Mouse (Mus musculus): ENCODE results near the gene 4933430I17Rik.
A peak's percentile ranks its signal among the peaks of the same experiment; 100 is the strongest.

4933430I17Rik gene

DNA sequence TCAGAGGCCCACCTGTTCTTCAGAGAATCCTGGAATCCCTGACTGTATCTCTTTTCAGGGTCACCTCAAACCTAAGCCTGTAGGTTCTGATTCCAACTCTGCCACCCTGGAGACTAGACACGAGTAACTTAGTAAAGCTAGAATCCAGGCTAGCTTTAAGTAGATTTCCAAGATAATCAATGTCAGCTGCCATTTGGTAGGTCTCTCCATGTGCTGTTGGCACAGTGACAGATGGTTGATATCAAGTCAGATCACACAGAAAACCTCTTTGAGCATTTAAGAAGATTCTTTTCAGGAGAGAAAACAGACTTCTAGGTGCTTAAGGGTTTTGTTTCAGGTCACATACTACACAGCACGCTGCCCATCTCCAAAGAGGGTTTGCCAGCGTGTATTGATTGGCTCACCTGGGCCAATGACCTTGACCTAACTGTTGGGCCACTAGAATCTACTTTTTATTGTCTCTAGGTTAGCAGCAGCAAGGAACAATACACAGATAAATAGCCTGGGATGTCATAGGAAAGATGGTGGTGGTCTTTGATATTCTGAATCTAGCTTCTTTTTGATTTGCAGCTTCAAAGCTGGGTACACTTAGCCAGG is 21.7 kb upstream of the 4933430I17Rik start, which contains the start of gene Hdhd3:
Hdhd3 (minus strand) TSS at position 94 of the 597 bp plus-strand sequence.
- DNase-seq (ENCODE audit: low read depth, low spot score), result peak; percentile 13

DNA sequence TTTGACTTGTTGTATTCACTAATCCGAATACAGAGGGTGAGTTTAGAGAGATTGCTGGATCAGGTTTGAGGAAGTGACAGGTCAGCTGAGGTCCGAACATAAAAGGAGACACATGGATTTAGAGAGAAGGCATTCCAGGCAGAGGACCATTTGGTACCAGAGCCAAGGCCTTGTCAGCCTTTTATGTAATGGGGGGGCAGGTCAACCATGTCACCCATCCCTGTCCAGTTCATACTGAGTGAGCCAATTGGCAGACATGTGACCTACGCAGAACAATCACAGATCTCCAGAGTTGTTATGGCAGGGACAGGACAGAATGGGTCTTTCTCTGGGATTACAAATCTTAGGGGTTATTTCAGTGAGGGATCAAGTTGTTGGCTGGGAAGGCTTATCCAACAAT is 19.2 kb upstream of the 4933430I17Rik start:
- no peak for DNase-seq (ENCODE audit: low read depth, low spot score)

DNA sequence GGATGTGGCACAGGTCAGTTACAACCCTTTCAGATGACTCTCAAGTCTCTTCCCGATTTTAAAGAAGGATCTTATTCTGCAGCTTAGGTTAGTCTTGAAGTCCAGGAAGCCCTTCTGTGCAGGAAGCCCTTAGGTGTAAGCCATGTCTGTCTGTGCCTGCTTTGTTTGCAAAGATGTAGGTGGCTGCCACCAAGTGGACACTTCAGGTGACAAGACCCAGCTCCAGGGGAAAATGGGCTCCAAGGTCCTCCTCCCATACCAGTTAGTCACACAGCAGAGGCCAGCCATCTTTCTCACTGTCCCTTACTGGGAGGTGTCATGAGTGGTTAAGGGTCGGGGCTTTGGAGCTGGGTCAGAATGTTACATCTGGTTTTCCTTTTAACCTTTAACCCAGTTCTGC is 18.4 kb upstream of the 4933430I17Rik start:
- DNase-seq (ENCODE audit: low read depth, low spot score), result peak; percentile 81

DNA sequence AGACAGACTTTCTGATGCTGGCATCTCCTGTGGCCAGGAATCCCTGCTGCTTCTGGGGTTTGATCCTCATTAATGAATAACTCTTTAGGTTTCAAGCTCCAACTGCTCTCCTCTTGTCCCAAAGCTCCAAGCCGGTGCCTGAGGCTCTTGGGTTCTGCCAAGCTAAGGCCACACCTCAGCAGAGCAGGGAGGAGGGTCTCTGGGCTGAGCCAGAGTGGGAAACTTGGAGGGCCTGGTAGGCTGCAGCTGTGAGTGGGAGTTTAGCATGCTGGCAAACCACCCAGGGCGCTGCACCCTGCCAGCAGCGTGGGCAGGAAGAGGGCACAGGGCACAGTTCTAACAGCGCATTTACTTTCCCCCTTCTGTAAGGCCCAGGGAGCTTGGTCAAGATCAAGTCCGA is 16.3 kb upstream of the 4933430I17Rik start:
- no peak for DNase-seq (ENCODE audit: low read depth, low spot score)

DNA sequence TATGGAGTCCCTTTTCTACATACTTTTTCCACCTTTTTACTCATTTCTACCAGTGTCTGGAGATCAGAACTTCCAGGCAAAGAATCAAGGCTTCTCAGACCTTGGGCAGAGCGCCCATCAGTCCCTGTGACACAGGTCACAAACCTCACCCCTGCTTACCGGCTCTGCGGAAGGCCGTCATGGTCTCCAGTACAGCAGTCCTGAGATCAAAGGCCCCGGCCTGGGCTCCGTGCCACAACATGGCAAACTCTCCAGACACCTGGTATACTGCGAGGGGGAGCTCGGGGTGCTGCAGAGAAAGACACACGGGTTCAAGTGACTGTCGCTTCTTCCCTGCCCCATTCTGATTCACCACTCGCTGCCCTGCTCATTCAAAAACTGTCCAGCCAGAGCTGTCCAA is 15.2 kb upstream of the 4933430I17Rik start:
- no peak for DNase-seq (ENCODE audit: low read depth, low spot score)

DNA sequence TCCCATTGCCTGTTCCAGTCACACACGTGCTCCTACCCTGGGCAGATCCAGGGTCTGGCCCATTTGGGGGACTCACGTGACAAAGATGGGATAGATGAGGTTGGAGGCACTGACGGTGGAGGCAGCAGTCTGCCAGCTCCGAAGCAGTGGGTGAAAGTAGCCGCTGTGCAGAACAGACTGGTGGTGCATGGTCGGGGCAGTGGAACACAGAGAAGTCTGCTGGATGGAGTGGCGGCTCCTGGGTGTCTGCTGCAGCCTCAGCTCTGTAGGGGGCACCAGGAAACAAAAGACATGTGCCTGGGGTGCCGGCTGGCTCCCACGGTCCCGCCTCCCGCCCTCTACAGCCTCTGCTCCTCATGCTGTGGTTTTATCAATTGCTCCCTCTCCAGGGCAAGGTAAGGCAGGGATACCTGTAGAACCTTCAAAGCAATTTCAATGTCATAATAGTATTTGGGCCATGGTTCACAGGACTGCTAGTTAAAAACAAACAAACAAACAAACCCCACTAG is 11.1 kb upstream of the 4933430I17Rik start:
- DNase-seq (ENCODE audit: low read depth, low spot score), result peak; percentile 30

DNA sequence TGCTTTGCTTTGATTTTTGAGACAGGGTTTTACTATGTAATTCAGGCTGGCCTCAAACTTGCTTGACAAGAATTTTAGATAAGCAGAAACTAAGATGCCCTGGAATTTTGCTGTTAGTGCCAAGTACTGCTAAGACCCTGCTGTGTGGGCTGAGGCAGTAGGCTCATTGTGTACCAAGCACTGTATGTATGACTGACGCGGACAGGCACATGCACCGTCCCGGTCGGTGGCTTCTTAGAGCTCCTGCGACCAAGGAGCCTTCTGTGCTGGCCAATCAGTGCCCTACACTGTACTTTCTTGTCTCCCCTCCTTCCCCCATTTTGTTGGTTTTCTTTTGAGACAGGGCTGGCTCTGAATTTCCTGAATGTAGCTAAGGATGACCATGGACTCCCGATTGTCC is 10.2 kb upstream of the 4933430I17Rik start:
- DNase-seq (ENCODE audit: low read depth, low spot score), result peak; percentile 11

DNA sequence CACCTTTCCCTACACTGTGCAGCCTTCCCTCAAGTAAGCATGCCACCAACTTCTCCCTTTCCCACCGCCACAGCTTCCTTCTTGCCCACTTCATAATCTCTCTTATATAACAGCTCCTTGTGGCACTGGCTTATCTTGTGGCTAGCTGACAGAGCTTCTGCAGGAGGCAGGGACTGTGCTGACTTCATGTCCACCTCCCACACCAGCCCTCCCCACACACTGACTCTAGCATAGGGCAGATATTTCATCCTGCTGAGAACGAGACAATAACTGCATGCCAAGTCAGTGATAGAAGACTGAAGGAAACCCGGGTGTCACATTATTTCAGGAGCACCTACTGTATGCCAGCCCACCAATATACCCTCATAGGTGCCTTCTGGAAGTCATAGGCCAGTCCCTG is 9.7 kb upstream of the 4933430I17Rik start:
- DNase-seq (ENCODE audit: low read depth, low spot score), result peak; percentile 9

DNA sequence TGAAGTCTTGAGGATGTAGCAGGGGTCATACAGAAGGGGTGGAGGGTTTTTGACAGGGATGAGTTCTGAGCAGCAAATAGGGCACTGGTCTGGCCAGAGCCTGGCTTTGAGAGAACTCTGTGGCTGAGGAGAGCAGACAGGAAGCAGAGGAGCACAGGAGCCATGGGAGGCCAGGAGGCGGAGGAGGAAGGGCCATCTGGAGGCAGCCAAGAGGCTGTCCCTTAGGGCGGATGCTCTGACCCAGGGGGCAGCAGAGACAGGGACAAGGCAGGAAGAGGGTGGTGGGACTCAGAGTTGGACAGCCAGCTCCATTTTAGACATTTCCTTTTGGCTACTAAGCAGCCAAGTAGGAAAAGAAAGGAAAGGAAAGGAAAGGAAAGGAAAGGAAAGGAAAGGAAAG is 9.1 kb upstream of the 4933430I17Rik start:
- no peak for DNase-seq (ENCODE audit: low read depth, low spot score)

DNA sequence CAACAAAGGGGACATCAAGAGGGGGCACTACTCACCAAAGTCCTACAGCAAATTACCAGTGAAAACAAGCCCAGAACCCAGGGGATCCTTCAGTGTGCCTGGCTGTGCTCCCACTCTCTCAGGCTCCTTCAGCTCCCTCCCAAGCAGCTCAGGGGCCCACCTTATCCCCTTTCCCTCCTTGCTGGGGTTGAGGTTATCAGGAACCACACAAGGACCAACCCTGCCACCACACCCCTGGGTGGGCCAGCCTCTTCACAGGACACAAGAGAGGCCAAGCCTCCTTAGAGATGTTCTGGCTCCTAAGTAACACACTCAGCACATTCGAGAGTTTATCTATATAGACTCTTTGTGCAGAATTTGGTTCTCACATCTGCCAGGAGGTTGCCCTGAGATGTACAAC is 8.6 kb upstream of the 4933430I17Rik start:
- DNase-seq (ENCODE audit: low read depth, low spot score), result no peak

DNA sequence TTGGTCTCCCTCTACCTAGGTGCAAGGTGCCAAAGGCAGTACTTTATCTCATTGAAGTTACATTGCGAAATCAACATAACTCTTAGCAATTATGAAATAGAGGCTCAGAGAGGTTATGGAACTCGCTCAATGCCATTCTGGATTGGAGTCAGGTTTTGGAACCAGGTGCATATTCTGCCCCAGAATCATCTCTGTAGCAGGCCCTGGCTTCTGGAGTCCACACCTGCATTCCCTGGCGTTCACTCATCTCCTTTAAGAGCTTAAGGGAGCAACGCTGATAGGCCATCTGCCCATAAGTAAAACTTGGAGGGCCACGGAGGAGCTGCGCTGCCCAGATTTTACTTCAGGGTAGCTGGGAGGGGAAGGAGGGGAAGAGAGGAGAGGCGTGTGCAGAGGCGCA is 8.1 kb upstream of the 4933430I17Rik start:
- no peak for DNase-seq (ENCODE audit: low read depth, low spot score)

DNA sequence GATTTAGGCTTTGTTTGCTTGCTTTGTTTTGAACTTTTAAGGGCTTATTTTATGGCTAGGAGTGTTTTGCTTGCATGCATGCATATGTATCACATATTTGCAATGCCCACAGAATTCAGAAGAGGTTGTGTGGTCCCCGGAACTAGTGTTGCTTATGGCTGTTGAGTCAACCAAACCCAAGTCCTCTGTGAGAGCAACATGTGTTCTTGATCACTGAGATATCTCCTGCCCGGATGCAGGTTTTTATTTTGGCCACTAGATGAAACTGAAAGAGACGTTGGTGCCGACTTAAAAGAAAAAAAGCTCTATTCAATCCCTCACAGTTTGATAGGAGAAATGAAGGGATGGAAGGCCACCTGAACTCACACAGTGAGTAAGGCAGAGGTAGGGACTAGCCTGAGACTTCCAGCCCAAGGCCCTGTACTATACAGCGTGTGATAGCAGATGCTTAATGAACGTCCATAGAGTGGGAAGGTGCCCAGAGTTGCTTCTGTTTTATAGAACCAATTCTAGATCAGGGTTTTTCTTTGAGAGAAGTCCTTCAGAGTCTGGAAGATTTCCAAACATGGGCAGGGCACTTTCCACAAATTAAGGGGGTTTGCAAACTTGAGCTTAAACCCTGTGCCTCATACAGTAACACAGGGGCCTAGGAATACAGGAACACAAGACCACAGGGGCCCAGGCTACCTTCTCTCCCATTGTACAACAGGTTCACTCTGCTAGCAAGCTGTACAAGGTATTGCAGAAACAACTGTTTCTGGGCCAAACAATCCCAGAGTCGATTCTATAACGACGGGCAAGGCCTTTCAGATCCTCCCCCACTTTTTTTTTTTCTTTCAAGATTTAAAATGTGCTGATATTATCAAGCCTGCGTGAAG is 7.4 kb upstream of the 4933430I17Rik start:
- peak; percentile 91 for DNase-seq (ENCODE audit: low read depth, low spot score)

DNA sequence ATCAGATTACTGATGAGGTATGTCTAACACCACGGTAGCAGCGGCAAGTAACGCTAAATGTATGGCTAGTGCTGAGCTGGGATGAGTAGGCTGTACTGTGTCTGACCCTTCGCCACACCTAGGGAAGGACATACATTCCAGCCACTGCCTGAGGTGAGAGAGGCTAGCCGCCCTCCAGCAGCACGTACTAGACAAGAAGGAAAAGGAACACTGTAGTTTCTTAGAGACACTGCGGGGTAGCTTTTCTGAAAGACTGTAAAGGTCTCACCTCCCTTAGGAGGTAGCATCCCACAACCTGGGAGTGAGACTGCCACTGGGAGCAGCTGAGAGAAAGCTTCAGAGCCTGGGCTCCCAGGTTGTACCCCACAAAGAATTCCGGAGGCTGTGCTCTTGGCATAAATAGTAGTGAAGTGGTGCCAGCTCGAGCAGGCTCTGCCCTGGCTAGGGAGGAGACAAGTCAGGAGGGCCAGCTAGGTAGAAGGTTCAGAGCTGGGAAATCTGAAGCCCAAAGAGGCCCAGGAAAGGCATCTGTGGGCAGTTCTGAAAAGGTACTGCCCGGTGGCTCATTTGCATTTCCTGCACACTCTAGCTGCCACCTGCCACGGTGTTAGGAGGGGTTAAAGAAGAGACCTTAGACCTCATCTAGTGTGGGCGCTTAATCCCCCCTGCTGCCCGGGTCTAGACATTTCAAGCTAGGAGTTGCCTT is 6.6 kb upstream of the 4933430I17Rik start:
- peak; percentile 95 for DNase-seq (ENCODE audit: low read depth, low spot score)

DNA sequence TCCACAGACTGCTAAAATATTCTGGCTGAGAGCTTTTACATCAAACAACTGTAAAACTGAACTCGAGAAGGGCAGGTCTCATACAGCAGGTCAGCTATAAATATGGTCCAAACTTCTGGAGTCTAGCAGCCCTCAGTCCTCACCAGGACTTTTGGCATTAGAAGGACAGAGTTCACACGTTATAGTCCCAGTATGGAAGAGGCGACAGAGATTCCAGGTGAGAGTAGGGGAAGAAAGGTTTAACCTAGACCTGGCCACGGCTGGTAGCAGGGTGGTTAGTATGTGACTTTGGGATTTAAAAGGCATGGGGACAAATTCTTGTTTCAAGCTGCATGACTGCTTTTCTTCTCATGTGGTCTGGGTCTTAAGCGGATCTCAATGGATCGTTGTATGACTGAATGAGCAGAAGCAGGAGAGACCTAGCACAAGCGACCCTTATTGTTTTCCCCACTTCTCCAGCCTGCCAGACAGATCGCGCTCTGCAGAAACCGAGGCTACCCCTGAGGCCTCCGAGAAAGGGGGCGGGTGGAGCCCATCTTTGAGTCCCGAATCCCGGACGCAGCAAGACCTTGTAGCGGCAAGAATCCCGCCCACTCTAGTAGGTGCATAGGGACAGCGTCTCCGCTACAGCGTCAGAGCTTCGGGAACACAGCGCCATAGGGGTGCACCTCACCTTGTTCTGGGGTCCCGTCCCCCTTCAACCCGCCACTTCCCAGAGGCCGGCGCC is 5.9 kb upstream of the 4933430I17Rik start:
- no peak for DNase-seq (ENCODE audit: low read depth, low spot score)

DNA sequence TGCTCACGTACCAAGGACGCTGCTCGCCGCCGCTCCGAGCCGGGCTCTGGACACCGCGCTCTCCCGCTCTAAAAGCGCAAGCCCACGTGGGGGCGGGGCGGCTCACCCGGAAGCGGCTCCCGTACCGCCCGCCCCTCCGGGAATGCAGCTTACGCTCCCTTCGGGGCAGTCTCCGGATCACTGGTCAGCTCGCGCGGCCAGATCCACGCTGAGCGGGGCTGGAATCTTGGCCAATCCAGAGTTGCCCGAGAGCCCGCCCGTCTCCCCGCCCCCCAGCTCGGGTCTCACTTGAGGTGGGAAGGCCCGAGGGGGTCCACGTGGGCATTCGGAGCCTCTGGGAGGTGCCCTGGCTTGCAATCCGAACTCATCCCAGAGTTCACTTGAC is 5.3 kb upstream of the 4933430I17Rik start, which contains the start of gene Alad:
Alad (minus strand) TSS at position 70 of the 385 bp plus-strand sequence.
- peak; percentile 98 for DNase-seq (ENCODE audit: low read depth, low spot score)

DNA sequence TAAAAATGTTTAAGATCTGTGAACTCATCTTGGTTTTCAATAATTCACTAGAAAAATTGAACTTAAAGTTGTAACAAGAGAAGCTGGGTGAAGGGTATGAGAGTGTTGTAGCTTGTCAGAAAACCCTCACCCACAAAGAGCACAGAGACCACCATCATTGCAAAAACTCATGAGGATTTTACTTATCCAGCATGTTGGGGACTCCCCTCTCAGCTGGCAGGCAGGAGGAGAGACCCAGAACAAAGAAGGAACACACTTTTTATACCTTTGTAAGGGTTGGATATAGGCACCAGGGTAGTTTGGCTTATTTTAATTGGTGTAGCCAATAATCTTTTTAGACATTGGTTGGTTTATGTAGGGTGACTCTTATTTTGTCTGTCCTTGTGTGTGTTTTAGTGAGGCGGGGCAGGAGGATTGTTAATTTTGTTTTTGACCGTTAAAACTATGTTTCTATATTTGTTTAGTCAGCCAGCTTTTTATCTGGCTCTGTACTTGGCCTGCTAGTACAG is 4.2 kb upstream of the 4933430I17Rik start:
- DNase-seq (ENCODE audit: low read depth, low spot score), result peak; percentile 76

DNA sequence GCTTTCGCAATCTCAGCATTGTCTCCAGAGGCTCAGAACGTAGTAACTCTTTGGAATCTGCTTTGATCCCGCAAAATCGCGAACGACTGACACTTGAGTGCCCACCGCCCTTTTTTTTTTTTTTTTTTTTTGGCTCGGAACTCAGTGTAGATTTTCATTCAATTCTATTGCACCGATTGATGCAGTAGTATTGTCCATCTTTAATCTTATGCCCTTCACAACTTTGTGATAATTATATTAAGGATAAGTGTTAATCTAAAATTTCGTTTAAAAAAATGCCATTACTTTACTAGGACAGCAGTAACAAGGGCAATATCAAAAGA is 281 bp downstream of the 4933430I17Rik start:
- no peak for DNase-seq (ENCODE audit: low read depth, low spot score)

DNA sequence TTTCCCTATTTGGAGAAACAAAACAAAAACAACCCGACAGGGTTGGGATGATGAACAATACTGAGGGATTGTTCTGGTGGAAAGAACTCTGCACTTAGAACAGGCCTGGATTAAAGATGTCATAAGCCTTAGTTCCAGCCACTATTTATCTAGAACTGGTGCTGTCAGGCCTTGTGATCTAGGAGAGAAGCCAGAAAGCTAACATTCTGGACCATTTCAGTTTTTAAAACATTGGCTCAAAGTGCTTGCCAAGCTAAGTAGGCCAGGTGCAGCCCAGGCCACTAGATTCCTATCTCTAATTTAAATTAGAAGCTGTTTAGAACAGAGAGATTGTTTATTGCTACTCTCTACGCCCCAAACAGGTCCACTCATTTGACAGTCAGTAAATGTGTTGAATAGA is 1.1 kb downstream of the 4933430I17Rik start:
- no peak for DNase-seq (ENCODE audit: low read depth, low spot score)

DNA sequence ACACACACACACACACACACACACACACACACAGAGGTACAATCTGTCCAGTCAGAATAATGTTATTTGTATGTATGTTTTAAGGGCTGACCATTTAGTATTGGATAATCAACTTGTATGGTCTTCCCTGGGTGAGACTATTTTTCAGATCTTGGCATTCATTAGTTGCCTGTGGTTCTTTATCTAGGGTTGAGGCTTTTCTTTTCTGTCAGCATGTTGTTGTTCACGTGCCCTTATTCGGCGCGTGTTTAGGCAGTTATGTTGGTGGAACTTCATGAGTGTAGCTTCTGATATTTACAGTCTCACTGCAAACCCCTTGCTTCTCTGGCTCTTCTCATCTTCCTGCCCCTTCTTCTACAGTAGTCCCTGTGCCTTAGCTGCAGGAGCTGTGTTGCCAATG is 2.5 kb downstream of the 4933430I17Rik start:
- DNase-seq (ENCODE audit: low read depth, low spot score), result no peak

DNA sequence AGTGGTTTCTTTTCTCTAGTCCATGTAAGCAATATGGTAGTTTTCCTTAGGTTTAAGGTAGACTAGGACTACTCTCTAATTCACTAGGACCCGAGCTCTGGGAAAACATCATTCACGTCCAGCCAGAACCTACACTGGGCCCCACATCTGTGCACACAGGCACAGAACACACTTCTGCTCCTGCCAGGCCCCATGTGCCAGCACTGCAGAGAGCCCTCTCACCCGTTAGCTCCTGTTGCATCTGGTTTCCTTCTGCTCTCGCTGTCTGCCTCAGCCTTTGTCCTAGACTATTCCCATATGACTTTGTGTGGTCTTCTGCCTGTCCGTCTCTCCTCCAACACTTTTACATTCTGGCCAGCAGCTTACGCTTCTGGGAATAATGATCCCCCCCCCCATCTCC is 8.6 kb downstream of the 4933430I17Rik start:
- no peak for DNase-seq (ENCODE audit: low read depth, low spot score)

DNA sequence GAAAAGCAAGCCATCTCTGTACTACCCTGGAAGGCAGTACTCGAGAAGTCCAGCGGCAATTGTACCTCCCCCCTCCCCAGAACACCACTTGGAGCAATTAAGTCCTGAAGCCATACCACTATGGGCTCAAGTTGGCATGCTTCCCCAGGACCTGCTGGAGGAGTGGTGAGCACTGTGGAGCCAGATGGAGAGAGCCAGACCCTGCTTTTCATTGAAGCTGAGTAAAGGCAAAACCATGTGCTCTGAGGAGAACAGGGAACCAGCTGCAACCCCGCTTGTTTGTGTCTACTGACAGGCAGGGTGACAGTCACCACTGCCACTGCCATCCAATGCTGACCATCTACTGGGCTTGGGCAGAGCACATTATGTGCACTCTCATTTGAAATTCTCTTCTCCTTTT is 16.6 kb downstream of the 4933430I17Rik start:
- DNase-seq (ENCODE audit: low read depth, low spot score), result no peak
